Mouse (Mus musculus) midbrain, embryonic 11.5 days (tissue): ENCODE data around the gene Mob2. TPM values are rescaled to one million over a fixed set of nuclear protein-coding genes. Genes with fewer than 3 reads are reported as not detected.

ENCODE experiments used
- ATAC-seq: fragments of 200-750 bp; cut with Nextera tagmentation; 2 replicates; pipeline ENCODE4 v1.8.0; 2017; ENCODE audit warnings: moderate TSS enrichment, moderate library complexity; ENCODE audit not compliant: low FRiP score
- DNase-seq: peaks from one replicate; pipeline ENCODE4 v3.0.0; 2015; ENCODE audit warnings: low spot score; ENCODE audit errors: missing footprints
- H3K27ac ChIP-seq: fragments of 300-500 bp; sonication (generic); 2 replicates; pipeline ENCODE4 v1.5.1; 2014; ENCODE audit warnings: low read depth, low read length
- H3K27me3 ChIP-seq: fragments of 300-500 bp; sonication (generic); 2 replicates; pipeline ENCODE4 v1.6.1; 2014; ENCODE audit warnings: mild to moderate bottlenecking, low read length, moderate library complexity, mixed read lengths; ENCODE audit not compliant: control insufficient read depth, insufficient read depth
- H3K36me3 ChIP-seq: fragments of 300-500 bp; sonication (generic); 2 replicates; pipeline ENCODE4 v1.6.1; 2014; ENCODE audit warnings: mild to moderate bottlenecking, low read length, moderate library complexity, mixed read lengths; ENCODE audit not compliant: control insufficient read depth, insufficient read depth
- H3K4me1 ChIP-seq: fragments of 300-500 bp; sonication (generic); 2 replicates; pipeline ENCODE4 v1.6.1; 2014; ENCODE audit warnings: low read length; ENCODE audit not compliant: control insufficient read depth, insufficient read depth
- H3K4me2 ChIP-seq: fragments of 300-500 bp; sonication (generic); 2 replicates; pipeline ENCODE4 v1.6.1; 2014; ENCODE audit warnings: mild to moderate bottlenecking, moderate library complexity
- H3K4me3 ChIP-seq: fragments of 300-500 bp; sonication (generic); 2 replicates; pipeline ENCODE4 v1.5.1; 2014; ENCODE audit warnings: low read depth, low read length
- H3K9ac ChIP-seq: fragments of 300-500 bp; sonication (generic); 2 replicates; pipeline ENCODE4 v1.6.1; 2014; ENCODE audit warnings: low read length
- H3K9me3 ChIP-seq: fragments of 300-500 bp; sonication (generic); 2 replicates; pipeline ENCODE4 v1.6.1; 2016; ENCODE audit warnings: low read length; ENCODE audit not compliant: control insufficient read depth
- WGBS: fragments of 180-500 bp; shearing (Covaris S2); extraction: QIAGEN DNeasy Blood & Tissue Kit; methylation state at CpG from one replicate; pipeline ENCODE4 v1.1.7; 2014; 5-methylcytosine and 5-hydroxymethylcytosine counted together
- microRNA-seq: library from miRNA; unstranded; fragments of <30 nt; microRNA quantifications from one replicate; pipeline ENCODE4, GENCODE M21; 2017
- polyA plus RNA-seq: library from polyadenylated mRNA; unstranded; fragments of >200 nt; fragmentation: Nextera tagmentation; extraction: Ambion mirVana; gene quantifications from 2 replicates; pipeline ENCODE4 v1.2.1, GENCODE M21; 2014

Mob2 gene
- polyA plus RNA-seq, 1 experiment from 2014 or later = 60.2 TPM

GRCm38 (mm10) chr7:141978003-141978402, 82.9 kb downstream of the Mob2 start:
- no peak overlapping the region for H3K9ac ChIP-seq
- H3K4me2 ChIP-seq = no peak overlapping the region
- H3K4me1 ChIP-seq = no peaks in the 10 kb centered on the region
- H3K9me3 ChIP-seq = no peaks in the 10 kb centered on the region
- H3K27me3 ChIP-seq = no peaks in the 10 kb centered on the region
- no peak overlapping the region for H3K4me3 ChIP-seq
- ATAC-seq = no peak
- no peak overlapping the region for H3K27ac ChIP-seq
- 0 out of 2 replicates have a peak, but pooled peaks cover 2% of the 10 kb centered on the region for H3K36me3 ChIP-seq
- DNase-seq = no peak
- 87% methylated on average over 6 of the region's 6 CpGs for WGBS

GRCm38 (mm10) chr7:141972831-141973619, 87.8 kb downstream of the Mob2 start:
- Histone ChIP-seq H3K4me1 (peaks cover 13% of the 10 kb centered on the region; the same call in 1 of the 2 replicates), H3K4me2 (no peak overlapping the region), H3K4me3 (no peak overlapping the region), H3K9ac (no peak overlapping the region), H3K9me3 (no peaks in the 10 kb centered on the region), H3K27ac (no peak overlapping the region), H3K36me3 (no peaks in the 10 kb centered on the region), H3K27me3 (no peaks in the 10 kb centered on the region)
- ATAC-seq (peak; percentile 36; the same call in 1 of the 2 replicates), DNase-seq (no peak)
- 42% methylated on average over 7 of the region's 7 CpGs for WGBS

- H3K27me3 ChIP-seq = no peaks in the 10 kb centered on the region
- H3K27ac ChIP-seq = no peak overlapping the region
- no peaks in the 10 kb centered on the region for H3K36me3 ChIP-seq
- no peak for ATAC-seq
- H3K9me3 ChIP-seq = no peaks in the 10 kb centered on the region
- no peak for DNase-seq
- no peak overlapping the region for H3K4me3 ChIP-seq
- H3K4me2 ChIP-seq = no peak overlapping the region
- 83% methylated on average over 2 of the region's 2 CpGs for WGBS
- H3K9ac ChIP-seq = no peak overlapping the region
- H3K4me1 ChIP-seq = peaks cover 33% of the 10 kb centered on the region
Measured at GRCm38 (mm10) chr7:141966281-141966680, 94.6 kb downstream of the Mob2 start.

GRCm38 (mm10) chr7:141962521-141962920, 98.3 kb downstream of the Mob2 start:
- Histone ChIP-seq H3K4me2 (no peak overlapping the region), H3K27ac (no peak overlapping the region)
- no peak for ATAC-seq

GRCm38 (mm10) chr7:141961491-141961890, 99.4 kb downstream of the Mob2 start:
- Histone ChIP-seq H3K36me3 (no peaks in the 10 kb centered on the region), H3K27me3 (no peaks in the 10 kb centered on the region), H3K9ac (no peak overlapping the region), H3K9me3 (no peaks in the 10 kb centered on the region), H3K4me2 (no peak overlapping the region), H3K4me1 (peaks cover 20% of the 10 kb centered on the region), H3K27ac (no peak overlapping the region), H3K4me3 (no peak overlapping the region)
- DNase-seq (no peak), ATAC-seq (no peak)
- WGBS = 92% methylated on average over 3 of the region's 3 CpGs

More at GRCm38 (mm10) chr7:141962521-141962920, 98.3 kb downstream of the Mob2 start:
- H3K36me3 ChIP-seq = no peaks in the 10 kb centered on the region
- no peaks in the 10 kb centered on the region for H3K27me3 ChIP-seq
- no peaks in the 10 kb centered on the region for H3K9me3 ChIP-seq
- 95% methylated on average over 3 of the region's 3 CpGs for WGBS
- H3K9ac ChIP-seq = no peak overlapping the region
- H3K4me3 ChIP-seq = no peak overlapping the region
- peak; percentile 78 for DNase-seq
- peaks cover 22% of the 10 kb centered on the region for H3K4me1 ChIP-seq

GRCm38 (mm10) chr7:141960926-141961325, 99.9 kb downstream of the Mob2 start:
- Histone ChIP-seq H3K36me3 (no peaks in the 10 kb centered on the region), H3K27me3 (no peaks in the 10 kb centered on the region), H3K4me1 (peaks cover 20% of the 10 kb centered on the region), H3K9ac (no peak overlapping the region), H3K27ac (no peak overlapping the region), H3K9me3 (no peaks in the 10 kb centered on the region), H3K4me2 (no peak overlapping the region), H3K4me3 (no peak overlapping the region)
- no peak for DNase-seq
- WGBS = 91% methylated on average over 2 of the region's 2 CpGs
- no peak for ATAC-seq

- Histone ChIP-seq H3K9me3 (no peaks in the 10 kb centered on the region), H3K9ac (no peak overlapping the region), H3K27ac (no peak overlapping the region), H3K4me2 (no peak overlapping the region), H3K36me3 (no peaks in the 10 kb centered on the region), H3K4me1 (peaks cover 31% of the 10 kb centered on the region), H3K27me3 (no peaks in the 10 kb centered on the region), H3K4me3 (no peak overlapping the region)
- ATAC-seq (no peak), DNase-seq (no peak)
- WGBS = 81% methylated on average over 1 of the region's 1 CpGs
Measured at GRCm38 (mm10) chr7:141959133-141959532, 101.7 kb downstream of the Mob2 start.

Small RNAs within 50 kb of the gene (microRNA-seq; reads per million reads assigned to microRNA genes)
- 1.3 reads per million for gene Mir3104

Other genes with a start within 250 kb of the Mob2 start
- 0.01 TPM in 1 of 2 replicates, not detected in the other for gene Muc5b, start 222.0 kb downstream of the Mob2 start, polyA plus RNA-seq
- 55.5 and 56.4 TPM in 2 replicates for gene Tollip, start 142.6 kb downstream of the Mob2 start, polyA plus RNA-seq
- 9.9 and 11.4 TPM in 2 replicates for gene Brsk2, start 111.3 kb downstream of the Mob2 start, polyA plus RNA-seq
- 14.5 and 15.7 TPM in 2 replicates for gene Dusp8, start 34.8 kb upstream of the Mob2 start, polyA plus RNA-seq
- gene Gm45618, start 59.7 kb upstream of the Mob2 start, polyA plus RNA-seq = not detected in 2 replicates
- not detected in 2 replicates for gene Gm39115, start 75.0 kb upstream of the Mob2 start, polyA plus RNA-seq
- not detected in 2 replicates for gene Gm45337, start 83.5 kb upstream of the Mob2 start, polyA plus RNA-seq
- gene Gm29735, start 96.0 kb upstream of the Mob2 start, polyA plus RNA-seq = not detected in 2 replicates
- gene Gm4553, start 104.7 kb upstream of the Mob2 start, polyA plus RNA-seq = not detected in 2 replicates
- gene Krtap5-2, start 114.9 kb upstream of the Mob2 start, polyA plus RNA-seq = not detected in 2 replicates
- gene Gm10153, start 129.3 kb upstream of the Mob2 start, polyA plus RNA-seq = not detected in 2 replicates
- gene Krtap5-3, start 140.3 kb upstream of the Mob2 start, polyA plus RNA-seq = not detected in 2 replicates
- gene Gm7579, start 150.8 kb upstream of the Mob2 start, polyA plus RNA-seq = not detected in 2 replicates
- gene Krtap5-5, start 168.9 kb upstream of the Mob2 start, polyA plus RNA-seq = not detected in 2 replicates
- gene Gm40460, start 180.0 kb upstream of the Mob2 start, polyA plus RNA-seq = not detected in 2 replicates
- not detected in 2 replicates for gene Gm2431, start 197.3 kb upstream of the Mob2 start, polyA plus RNA-seq
- gene Gm4559, start 213.3 kb upstream of the Mob2 start, polyA plus RNA-seq = not detected in 2 replicates
- gene Krtap5-1, start 236.1 kb upstream of the Mob2 start, polyA plus RNA-seq = not detected in 2 replicates
- gene Krtap5-4, start 242.5 kb upstream of the Mob2 start, polyA plus RNA-seq = not detected in 2 replicates